Mouse (Mus musculus): ENCODE measurements around the gene Nedd9.

GRCm38 (mm10) chr13:41420376-41420775 is 66.8 kb downstream of the Nedd9 start:
- TF ChIP-seq CTCF (IDR thresholded peaks at IDR 0.05 in 2 of 3, conservative IDR thresholded peaks at IDR 0.05 in 1 of 3; ENCODE audit: control insufficient read depth in 1 of 3, insufficient read depth in 1 of 3, low read depth in 2 of 3, low read length in 3 of 3, poor library complexity in 1 of 3, severe bottlenecking in 1 of 3) (no peak), CHD2 (IDR thresholded peaks at IDR 0.05; ENCODE audit: low read length) (no peak), POLR2A (IDR thresholded peaks at IDR 0.05; ENCODE audit: control insufficient read depth in 1 of 2, insufficient read depth in 1 of 2, low read depth in 1 of 2, low read length in 2 of 2, poor library complexity in 1 of 2) (no peak), UBTF (IDR thresholded peaks at IDR 0.05; ENCODE audit: borderline replicate concordance, insufficient read depth, low read depth, low read length) (no peak), HCFC1 (IDR thresholded peaks at IDR 0.05; ENCODE audit: low read depth, low read length) (no peak)
